Mouse (Mus musculus) erythroid progenitor cell, adult 5-6 weeks (primary cell): ENCODE results near the gene Drd3. TPM values are rescaled to one million over a fixed set of nuclear protein-coding genes. Genes with fewer than 3 reads are reported as not detected.

Source experiments
- ATAC-seq: replicated peaks from 2 replicates; pipeline ENCODE4 v1.8.0; 2016; ENCODE audit warnings: moderate number of reproducible peaks, mild to moderate bottlenecking, moderate TSS enrichment, inconsistent platforms; ENCODE audit not compliant: poor library complexity, low FRiP score, severe bottlenecking
- total RNA-seq, 2 experiments: library from RNA; stranded (forward) in 1 of 2; stranded (reverse) in 1 of 2; fragments of 150-400 nt in 1 of 2; fragments of 186-747, 209-891 nt in 1 of 2; gene quantifications; 2 replicates each; pipeline versions ENCODE4 v1.2.3 to v1.2.4; 2015 to 2017; ENCODE audit warnings: low replicate concordance in 2 of 2

Gene Drd3
- total RNA-seq (2015; ENCODE audit: low replicate concordance) (not detected in 2 replicates), total RNA-seq (2017; ENCODE audit: low replicate concordance) (not detected in 2 replicates)

- ATAC-seq: no peak
Observed at GRCm38 (mm10) chr16:43753751-43754150, at the start of gene Drd3. TSS of gene Drd3 (plus strand) at chr16:43754026.

- ATAC-seq: no peak
Observed at GRCm38 (mm10) chr16:43708335-43709061, 45.3 kb upstream of the Drd3 start.

- ATAC-seq: no peak
Observed at GRCm38 (mm10) chr16:43709062-43709413, 44.8 kb upstream of the Drd3 start.

GRCm38 (mm10) chr16:43709432-43710133, 44.2 kb upstream of the Drd3 start:
- ATAC-seq: no peak

GRCm38 (mm10) chr16:43710134-43710475, 43.7 kb upstream of the Drd3 start:
- no peak for ATAC-seq

GRCm38 (mm10) chr16:43710651-43711050, 43.2 kb upstream of the Drd3 start:
- no peak for ATAC-seq

- no peak for ATAC-seq
Observed at GRCm38 (mm10) chr16:43711361-43711760, 42.5 kb upstream of the Drd3 start.

- ATAC-seq: no peak
Observed at GRCm38 (mm10) chr16:43724444-43724843, 29.4 kb upstream of the Drd3 start.

GRCm38 (mm10) chr16:43729506-43730221, 24.2 kb upstream of the Drd3 start:
- no peak for ATAC-seq

GRCm38 (mm10) chr16:43730281-43730680, 23.5 kb upstream of the Drd3 start:
- no peak for ATAC-seq

- no peak for ATAC-seq
Observed at GRCm38 (mm10) chr16:43732496-43732895, 21.3 kb upstream of the Drd3 start.

- no peak for ATAC-seq
Observed at GRCm38 (mm10) chr16:43732900-43733299, 20.9 kb upstream of the Drd3 start.

- ATAC-seq: no peak
Observed at GRCm38 (mm10) chr16:43737933-43738332, 15.9 kb upstream of the Drd3 start.

GRCm38 (mm10) chr16:43740936-43741335, 12.9 kb upstream of the Drd3 start:
- ATAC-seq: no peak

GRCm38 (mm10) chr16:43748424-43748823, 5.4 kb upstream of the Drd3 start:
- no peak for ATAC-seq

- ATAC-seq: no peak
Observed at GRCm38 (mm10) chr16:43752900-43753299, 926 bp upstream of the Drd3 start.

GRCm38 (mm10) chr16:43772358-43772757, 18.5 kb downstream of the Drd3 start:
- no peak for ATAC-seq

- ATAC-seq: no peak
Observed at GRCm38 (mm10) chr16:43772766-43773165, 18.9 kb downstream of the Drd3 start.

- no peak for ATAC-seq
Observed at GRCm38 (mm10) chr16:43773506-43773905, 19.7 kb downstream of the Drd3 start.

- ATAC-seq: no peak
Observed at GRCm38 (mm10) chr16:43776886-43777285, 23.1 kb downstream of the Drd3 start.

GRCm38 (mm10) chr16:43799541-43799940, 45.7 kb downstream of the Drd3 start:
- no peak for ATAC-seq
